Mouse (Mus musculus): ENCODE measurements around the gene Brd3os. TPM values are rescaled to one million over a fixed set of nuclear protein-coding genes. Genes with fewer than 3 reads are reported as not detected.

Gene Brd3os
- polyA plus RNA-seq, 1 experiment from 2014 or later, result 10.7 TPM

DNA sequence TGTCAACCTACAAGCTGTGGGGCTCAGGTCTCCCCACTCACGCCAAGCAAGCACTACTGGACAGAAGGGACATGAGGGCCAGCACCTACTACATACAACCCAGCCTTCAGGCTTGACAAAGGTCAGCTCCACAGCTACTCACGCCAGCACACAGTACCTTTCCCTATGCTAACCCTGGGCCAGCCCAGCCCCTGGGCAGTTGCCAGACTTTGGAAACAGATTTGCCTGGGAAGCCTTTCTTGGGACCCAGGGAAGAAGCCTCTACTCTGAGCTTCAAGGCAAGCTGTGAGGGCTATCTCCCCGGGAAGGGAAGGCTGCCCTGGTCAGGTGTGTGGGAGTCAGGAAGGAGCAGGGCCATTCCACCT lies 27.8 kb downstream of the Brd3os start:
- Histone ChIP-seq H3K4me1 (replicated peaks) (peaks cover 59% of the 10 kb centered on the region), H3K9ac (replicated peaks) (no peak overlapping the region), H3K27ac (no peak overlapping the region), H3K9me3 (no peaks in the 10 kb centered on the region), H3K36me3 (peaks cover 74% of the 10 kb centered on the region), H3K4me2 (no peak overlapping the region), H3K27me3 (no peaks in the 10 kb centered on the region), H3K4me3 (replicated peaks) (no peak overlapping the region)
- 49% methylated on average over 3 of the region's 3 CpGs for WGBS
- no peak for ATAC-seq (ENCODE audit: insufficient number of reproducible peaks, insufficient read depth, low FRiP score, low TSS enrichment, low read depth)

DNA sequence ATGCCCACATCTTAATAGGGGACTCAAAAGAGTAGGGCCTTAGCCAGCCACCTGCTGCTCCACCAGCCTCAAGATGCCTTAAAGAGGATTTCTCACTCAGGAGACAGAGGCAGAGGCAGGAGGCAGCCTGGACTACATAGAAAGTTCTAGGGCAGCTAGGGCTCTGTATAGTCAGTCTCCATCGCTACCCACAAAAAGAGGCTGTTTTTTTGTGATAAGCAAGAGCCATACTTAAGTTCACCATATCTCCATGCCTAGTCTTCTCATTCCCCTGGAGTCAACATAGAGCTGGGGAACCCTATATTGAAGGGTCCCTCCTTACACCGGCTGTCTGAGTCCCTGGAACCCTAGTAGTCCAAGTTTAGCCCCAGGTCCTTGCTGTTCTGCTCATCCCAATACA lies 28.4 kb downstream of the Brd3os start:
- H3K36me3 ChIP-seq, result peaks cover 68% of the 10 kb centered on the region
- H3K9me3 ChIP-seq, result no peaks in the 10 kb centered on the region
- H3K4me1 ChIP-seq (replicated peaks), result peaks cover 59% of the 10 kb centered on the region
- ATAC-seq (ENCODE audit: insufficient number of reproducible peaks, insufficient read depth, low FRiP score, low TSS enrichment, low read depth), result no peak
- no peaks in the 10 kb centered on the region for H3K27me3 ChIP-seq
- 0 out of 2 replicates have a peak overlapping the region, but pooled peaks have one; percentile 23 for H3K27ac ChIP-seq
- 97% methylated on average over 2 of the region's 2 CpGs for WGBS
- no peak overlapping the region for H3K4me2 ChIP-seq
- no peak overlapping the region for H3K4me3 ChIP-seq (replicated peaks)
- H3K9ac ChIP-seq (replicated peaks), result no peak overlapping the region

DNA sequence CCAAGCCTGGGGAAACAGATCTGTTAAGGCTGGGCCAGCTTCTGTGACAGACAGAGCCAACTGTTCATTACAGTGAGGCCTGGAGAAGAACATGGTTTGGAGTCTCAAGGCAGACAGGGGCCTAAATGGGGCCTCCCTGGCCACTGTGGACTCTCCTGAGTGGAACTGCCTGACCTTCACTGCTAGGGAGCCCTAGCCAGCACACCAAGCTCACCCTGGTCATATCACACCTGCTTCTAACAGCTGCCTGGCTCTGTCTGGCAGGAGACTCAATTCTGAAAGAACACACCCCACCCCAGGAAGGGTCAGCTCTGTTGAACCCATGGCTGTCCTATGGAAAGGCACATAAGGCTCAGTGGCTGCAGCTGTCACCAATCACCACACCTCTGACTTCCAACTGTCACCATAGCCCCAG lies 29.1 kb downstream of the Brd3os start:
- Histone ChIP-seq H3K27me3 (no peaks in the 10 kb centered on the region), H3K4me2 (no peak overlapping the region; the same call in 1 of the 2 replicates), H3K9ac (replicated peaks) (no peak overlapping the region), H3K9me3 (no peaks in the 10 kb centered on the region), H3K27ac (no peak overlapping the region), H3K4me1 (replicated peaks) (peaks cover 59% of the 10 kb centered on the region), H3K4me3 (replicated peaks) (no peak overlapping the region), H3K36me3 (peaks cover 62% of the 10 kb centered on the region)
- ATAC-seq (ENCODE audit: insufficient number of reproducible peaks, insufficient read depth, low FRiP score, low TSS enrichment, low read depth), result no peak

DNA sequence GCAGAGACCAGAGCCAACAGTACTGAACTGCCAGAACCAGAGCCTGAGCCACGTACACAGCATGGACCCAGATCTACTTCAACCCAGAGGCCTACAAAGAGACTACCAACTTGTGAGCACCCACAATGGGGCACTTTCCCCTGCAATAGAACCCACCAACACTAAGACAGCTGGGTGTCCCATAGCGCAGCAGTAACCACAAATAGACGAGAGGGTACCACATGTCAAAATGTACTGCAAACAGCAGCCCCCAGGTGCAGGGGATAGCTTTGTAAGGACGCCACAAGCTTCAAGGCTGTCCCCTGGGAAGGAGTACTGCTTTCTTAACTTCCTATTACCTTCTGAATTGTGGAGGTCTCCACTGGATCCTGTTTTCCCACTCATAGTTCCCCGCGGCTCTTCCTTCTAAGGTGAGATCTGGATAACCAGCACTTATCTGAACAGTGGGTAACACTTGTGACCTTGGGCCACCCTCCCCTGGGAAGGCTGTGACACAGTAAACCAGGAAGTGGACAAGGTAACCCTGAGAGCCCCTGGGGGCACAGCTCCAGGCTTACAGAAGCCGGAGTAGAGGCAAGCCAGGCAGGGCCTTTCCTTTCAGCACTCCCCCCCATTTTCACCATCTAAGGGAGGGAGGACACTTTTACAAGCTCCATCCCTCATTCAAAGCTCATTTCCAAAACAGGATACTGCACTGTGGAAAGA lies 31.1 kb downstream of the Brd3os start:
- Histone ChIP-seq H3K9ac (replicated peaks) (peak overlapping the region; percentile 98; the same call in 1 of the 2 replicates), H3K27ac (no peak overlapping the region), H3K4me1 (replicated peaks) (peaks cover 64% of the 10 kb centered on the region), H3K27me3 (no peaks in the 10 kb centered on the region), H3K4me3 (replicated peaks) (peak overlapping the region; percentile 99), H3K4me2 (peak overlapping the region; percentile 98), H3K36me3 (peaks cover 42% of the 10 kb centered on the region), H3K9me3 (no peaks in the 10 kb centered on the region)
- ATAC-seq (ENCODE audit: insufficient number of reproducible peaks, insufficient read depth, low FRiP score, low TSS enrichment, low read depth), result no peak
- WGBS, result 63% methylated on average over 7 of the region's 7 CpGs

DNA sequence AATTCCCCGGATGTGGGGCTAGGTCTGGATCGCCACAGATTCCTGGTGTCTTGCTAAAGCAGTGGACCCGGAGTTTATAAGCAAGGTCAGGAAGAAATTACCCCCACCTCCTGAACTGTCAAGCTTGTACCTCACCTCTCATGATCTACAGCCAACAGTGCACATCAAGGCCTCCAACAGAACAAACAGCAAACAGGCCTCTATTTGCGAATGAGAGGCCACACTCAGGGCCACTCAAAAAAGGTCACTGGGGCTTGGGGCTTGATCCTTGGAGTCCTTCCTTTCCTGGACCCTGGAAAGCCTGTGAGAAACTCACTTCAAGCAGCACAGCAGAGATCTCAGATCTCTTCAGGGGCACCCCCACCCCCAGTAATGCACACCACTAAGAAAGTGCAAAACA lies 31.8 kb downstream of the Brd3os start:
- H3K9me3 ChIP-seq, result no peaks in the 10 kb centered on the region
- no peaks in the 10 kb centered on the region for H3K27me3 ChIP-seq
- ATAC-seq (ENCODE audit: insufficient number of reproducible peaks, insufficient read depth, low FRiP score, low TSS enrichment, low read depth), result no peak
- 15% methylated on average over 4 of the region's 4 CpGs for WGBS
- H3K9ac ChIP-seq (replicated peaks), result peak overlapping the region; percentile 98
- peak overlapping the region; percentile 99 for H3K4me3 ChIP-seq (replicated peaks)
- peaks cover 62% of the 10 kb centered on the region for H3K4me1 ChIP-seq (replicated peaks)
- H3K4me2 ChIP-seq, result peak overlapping the region; percentile 98
- H3K36me3 ChIP-seq, result peaks cover 35% of the 10 kb centered on the region
- H3K27ac ChIP-seq, result 0 out of 2 replicates have a peak overlapping the region, but pooled peaks have one; percentile 98

DNA sequence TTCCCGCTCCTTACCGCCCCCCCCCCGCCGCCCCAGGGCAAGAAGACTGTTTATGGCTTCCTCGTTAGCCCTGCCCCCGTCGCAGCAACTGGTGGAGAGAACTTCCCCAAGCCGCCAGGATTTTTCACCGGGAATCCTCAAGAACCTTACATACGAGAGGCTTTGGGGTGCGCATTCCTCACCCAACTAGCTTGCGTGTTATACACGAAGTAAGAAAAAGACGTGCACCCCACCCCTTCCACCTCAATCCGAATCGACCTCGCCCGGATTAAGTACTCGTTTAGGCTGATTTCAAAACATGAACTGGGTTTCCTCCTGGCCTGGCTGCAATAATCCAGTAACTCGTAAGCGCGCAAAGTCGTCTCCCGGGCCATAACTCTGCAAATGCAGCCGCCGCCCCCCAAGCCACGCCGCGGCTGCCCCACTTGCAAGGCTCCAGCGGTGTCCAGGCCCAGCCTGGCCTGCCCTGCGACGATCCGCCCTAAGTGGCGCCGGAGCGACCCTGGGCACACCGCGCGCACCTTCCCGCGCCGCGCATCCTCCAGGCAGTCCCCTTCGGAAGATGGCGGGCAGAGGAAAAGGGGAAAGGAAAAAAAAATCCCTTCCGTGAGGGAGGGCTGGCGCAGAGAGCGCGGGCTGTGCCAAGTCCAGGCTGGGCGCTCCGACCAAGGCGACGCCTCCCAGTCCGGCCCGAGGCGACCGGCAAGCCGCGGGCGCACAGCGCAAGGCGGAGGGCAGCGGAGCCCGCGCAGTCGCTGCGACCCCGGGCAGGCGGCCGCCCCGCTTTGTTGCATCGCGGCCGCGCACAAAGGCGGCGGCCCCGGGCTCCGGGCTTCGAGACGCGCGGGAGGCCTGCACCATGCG lies 32.7 kb downstream of the Brd3os start:
- Histone ChIP-seq H3K9ac (replicated peaks) (peak overlapping the region; percentile 98), H3K27me3 (no peaks in the 10 kb centered on the region), H3K36me3 (peaks cover 30% of the 10 kb centered on the region), H3K4me3 (replicated peaks) (peak overlapping the region; percentile 99), H3K4me2 (peak overlapping the region; percentile 98), H3K9me3 (no peaks in the 10 kb centered on the region), H3K4me1 (replicated peaks) (peaks cover 52% of the 10 kb centered on the region), H3K27ac (peak overlapping the region; percentile 98)
- ATAC-seq (ENCODE audit: insufficient number of reproducible peaks, insufficient read depth, low FRiP score, low TSS enrichment, low read depth), result no peak
- WGBS, result under 1% methylated on average over 72 of the region's 84 CpGs

DNA sequence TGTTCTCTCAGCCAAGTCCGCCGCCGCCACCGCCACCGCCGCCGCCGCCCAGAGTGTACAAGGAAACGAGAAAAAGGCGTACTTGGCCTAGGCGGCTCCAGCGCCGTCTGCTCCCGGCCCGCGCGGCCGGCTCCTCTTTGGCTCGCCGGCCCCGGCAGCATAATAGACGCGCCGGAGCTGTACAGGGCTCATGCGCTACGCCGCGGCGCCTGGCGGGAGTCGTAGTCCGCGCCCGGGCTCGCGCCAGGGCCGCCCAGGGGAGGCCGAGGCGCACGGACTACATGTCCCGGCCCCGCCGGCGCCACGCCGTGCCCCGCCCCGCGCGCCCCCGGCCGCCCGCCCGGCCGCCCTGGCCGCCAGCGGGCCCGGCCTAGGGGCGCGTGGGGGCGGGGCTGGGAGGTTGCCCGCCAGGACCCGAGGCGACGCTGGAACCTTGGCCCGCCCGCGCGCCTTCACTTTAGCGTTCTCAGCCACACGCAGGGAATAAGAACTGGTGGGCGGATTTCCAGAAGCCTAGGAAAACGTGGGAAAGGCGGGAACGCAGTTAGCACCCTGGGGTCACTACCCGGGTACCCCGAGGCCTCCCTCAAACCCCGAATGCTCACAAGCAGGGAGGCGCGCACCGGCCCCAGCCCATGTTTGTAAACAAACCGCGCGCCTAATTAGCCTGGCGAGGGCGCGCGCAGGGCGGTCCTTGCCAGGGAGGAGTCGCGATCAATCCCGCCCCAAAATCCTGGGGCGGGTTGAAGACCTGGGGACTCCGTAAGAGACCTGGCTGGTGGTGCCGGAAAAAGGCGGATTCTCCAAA lies 33.6 kb downstream of the Brd3os start:
- under 1% methylated on average over 79 of the region's 96 CpGs for WGBS
- Histone ChIP-seq H3K36me3 (peaks cover 23% of the 10 kb centered on the region), H3K9me3 (no peaks in the 10 kb centered on the region), H3K9ac (replicated peaks) (peak overlapping the region; percentile 98), H3K4me2 (peak overlapping the region; percentile 98), H3K4me3 (replicated peaks) (peak overlapping the region; percentile 99), H3K27me3 (no peaks in the 10 kb centered on the region), H3K27ac (peak overlapping the region; percentile 98), H3K4me1 (replicated peaks) (peaks cover 44% of the 10 kb centered on the region)
- peak; percentile 97 for ATAC-seq (ENCODE audit: insufficient number of reproducible peaks, insufficient read depth, low FRiP score, low TSS enrichment, low read depth)

DNA sequence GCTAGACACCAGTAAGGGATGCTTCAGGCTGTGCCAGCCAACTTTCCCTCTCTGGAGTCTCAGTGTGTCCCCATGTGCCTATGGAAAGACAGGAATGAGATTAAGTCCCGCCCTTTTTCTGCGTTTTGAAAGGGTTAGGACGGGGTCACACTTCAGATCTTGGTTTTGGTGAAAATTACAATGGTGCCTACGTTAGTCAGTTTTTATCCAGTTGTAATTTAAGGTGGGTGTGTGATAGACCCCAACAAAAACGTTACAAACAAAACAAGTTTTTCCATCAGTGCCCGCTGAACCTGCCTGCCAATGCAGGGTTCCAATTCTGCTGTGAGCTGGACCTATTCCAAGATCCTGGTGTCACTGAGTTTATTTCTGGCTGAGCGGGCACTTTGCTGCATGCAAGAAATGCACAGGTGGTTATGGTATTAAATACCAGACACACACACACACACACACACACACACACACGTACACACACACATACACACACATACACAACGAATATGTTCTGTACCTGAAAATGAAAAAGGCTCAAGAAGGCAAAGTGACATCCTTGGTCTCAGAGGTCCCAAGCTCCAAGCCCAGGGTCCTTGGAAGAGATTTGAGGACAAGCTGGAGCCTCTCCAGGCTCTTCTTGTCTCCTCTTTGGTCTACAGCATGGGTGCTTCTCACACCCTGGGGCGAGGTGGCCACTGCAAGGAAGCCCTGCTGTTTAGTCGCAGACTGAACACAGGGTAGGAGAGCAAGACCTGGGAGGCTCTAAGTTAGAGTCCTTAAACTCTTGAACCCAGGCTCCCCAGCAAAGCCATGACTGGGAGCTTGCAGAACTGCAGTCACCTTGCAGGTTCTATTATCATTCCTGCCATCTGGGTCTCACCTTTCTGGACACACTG lies 34.4 kb downstream of the Brd3os start:
- WGBS, result 34% methylated on average over 11 of the region's 11 CpGs
- Histone ChIP-seq H3K4me1 (replicated peaks) (peaks cover 36% of the 10 kb centered on the region), H3K36me3 (peaks cover 15% of the 10 kb centered on the region), H3K4me2 (peak overlapping the region; percentile 69), H3K9me3 (no peaks in the 10 kb centered on the region), H3K4me3 (replicated peaks) (peak overlapping the region; percentile 99), H3K27ac (peak overlapping the region; percentile 95), H3K27me3 (no peaks in the 10 kb centered on the region), H3K9ac (replicated peaks) (peak overlapping the region; percentile 98)
- no peak for ATAC-seq (ENCODE audit: insufficient number of reproducible peaks, insufficient read depth, low FRiP score, low TSS enrichment, low read depth)

DNA sequence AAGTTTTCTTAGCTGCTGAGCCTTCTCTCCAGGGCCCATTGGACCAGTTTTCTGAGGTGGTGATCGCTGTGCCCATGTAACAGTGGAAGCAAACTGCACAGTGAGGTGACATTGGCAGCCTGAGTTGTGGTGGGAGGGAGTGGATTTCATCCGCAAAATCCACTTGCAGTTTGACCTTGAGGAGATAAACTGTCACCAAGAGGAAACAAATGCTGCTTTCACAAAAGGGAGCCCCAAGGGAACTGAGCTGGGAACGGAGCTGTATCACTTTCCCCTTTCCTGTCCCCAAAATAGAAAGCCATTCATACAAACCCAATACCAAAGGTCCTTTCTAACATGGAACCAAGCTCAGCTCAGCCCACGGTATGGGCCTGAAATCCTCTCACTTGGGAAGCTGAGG lies 37.7 kb downstream of the Brd3os start:
- no peaks in the 10 kb centered on the region for H3K9me3 ChIP-seq
- 79% methylated on average over 4 of the region's 4 CpGs for WGBS
- no peaks in the 10 kb centered on the region for H3K36me3 ChIP-seq
- no peak overlapping the region for H3K9ac ChIP-seq (replicated peaks)
- no peak overlapping the region for H3K27ac ChIP-seq
- no peak overlapping the region for H3K4me3 ChIP-seq (replicated peaks)
- ATAC-seq (ENCODE audit: insufficient number of reproducible peaks, insufficient read depth, low FRiP score, low TSS enrichment, low read depth), result no peak
- H3K4me1 ChIP-seq (replicated peaks), result peaks cover 12% of the 10 kb centered on the region; the same call in 1 of the 2 replicates
- no peaks in the 10 kb centered on the region for H3K27me3 ChIP-seq
- no peak overlapping the region for H3K4me2 ChIP-seq

DNA sequence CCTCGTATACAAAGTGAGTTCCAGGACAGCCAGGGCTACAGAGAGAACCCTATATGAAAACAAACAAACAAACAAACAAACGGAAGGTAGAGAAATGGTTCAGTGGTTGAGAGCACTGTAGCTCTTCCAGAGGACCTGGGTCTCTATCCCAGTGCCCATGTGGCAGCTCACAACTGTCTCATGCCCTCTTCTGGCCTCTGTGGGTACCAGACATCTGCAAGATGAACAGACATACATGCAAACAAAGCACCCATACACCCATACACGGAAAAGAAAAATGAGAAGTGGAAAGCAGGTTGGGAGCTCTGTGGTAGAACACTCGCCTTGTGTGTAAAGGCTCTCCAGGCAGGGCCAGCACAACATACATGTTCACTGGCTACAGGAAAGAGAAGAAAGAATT lies 38.2 kb downstream of the Brd3os start:
- no peak overlapping the region for H3K9ac ChIP-seq (replicated peaks)
- H3K36me3 ChIP-seq, result no peaks in the 10 kb centered on the region
- H3K4me3 ChIP-seq (replicated peaks), result no peak overlapping the region
- no peak overlapping the region for H3K4me2 ChIP-seq
- H3K9me3 ChIP-seq, result no peaks in the 10 kb centered on the region
- 79% methylated on average over 4 of the region's 4 CpGs for WGBS
- H3K4me1 ChIP-seq (replicated peaks), result peaks cover 12% of the 10 kb centered on the region; the same call in 1 of the 2 replicates
- ATAC-seq (ENCODE audit: insufficient number of reproducible peaks, insufficient read depth, low FRiP score, low TSS enrichment, low read depth), result no peak
- no peaks in the 10 kb centered on the region for H3K27me3 ChIP-seq
- H3K27ac ChIP-seq, result no peak overlapping the region
